Mouse (Mus musculus) gastrocnemius, postnatal 14 days (tissue): ENCODE data around the gene Ankrd53. TPM values are rescaled to one million over a fixed set of nuclear protein-coding genes. Genes with fewer than 3 reads are reported as not detected.

Experiments
- total RNA-seq, 2 experiments: library from RNA; stranded (reverse); gene quantifications; 2 replicates each; pipeline ENCODE4 v1.2.3; 2021

The Ankrd53 gene
- total RNA-seq, 2 experiments from 2014 or later, result not detected

Other genes with a start within 250 kb of the Ankrd53 start
- 1 to 10 TPM; 1.9 to 5.0 TPM for gene Actg2, start 226.4 kb upstream of the Ankrd53 start, total RNA-seq
- 1 to 10 TPM; 7.5 to 8.3 TPM for gene Stambp, start 189.9 kb upstream of the Ankrd53 start, total RNA-seq
- gene Clec4f, start 106.5 kb upstream of the Ankrd53 start, total RNA-seq, result not detected
- not detected for gene Cd207, start 84.8 kb upstream of the Ankrd53 start, total RNA-seq
- gene Vax2, start 51.4 kb upstream of the Ankrd53 start, total RNA-seq, result not detected
- gene Atp6v1b1, start 19.7 kb upstream of the Ankrd53 start, total RNA-seq, result not detected
- gene Tex261, start 13.2 kb downstream of the Ankrd53 start, total RNA-seq, result 10 to 100 TPM; 35.5 to 35.8 TPM
- 1 to 10 TPM; 6.8 to 8.4 TPM for gene Nagk, start 32.3 kb downstream of the Ankrd53 start, total RNA-seq
- 10 to 100 TPM; 32.4 to 47.7 TPM for gene Paip2b, start 69.1 kb downstream of the Ankrd53 start, total RNA-seq
- gene Zfp638, start 104.5 kb downstream of the Ankrd53 start, total RNA-seq, result 10 to 100 TPM; 31.3 to 37.2 TPM
- 10 to 100 TPM; 92.7 to 95.6 TPM for gene Dysf, start 245.9 kb downstream of the Ankrd53 start, total RNA-seq